Comparison of ENCODE assay signal across 15 mouse cellular contexts in the genomic region with DNA sequence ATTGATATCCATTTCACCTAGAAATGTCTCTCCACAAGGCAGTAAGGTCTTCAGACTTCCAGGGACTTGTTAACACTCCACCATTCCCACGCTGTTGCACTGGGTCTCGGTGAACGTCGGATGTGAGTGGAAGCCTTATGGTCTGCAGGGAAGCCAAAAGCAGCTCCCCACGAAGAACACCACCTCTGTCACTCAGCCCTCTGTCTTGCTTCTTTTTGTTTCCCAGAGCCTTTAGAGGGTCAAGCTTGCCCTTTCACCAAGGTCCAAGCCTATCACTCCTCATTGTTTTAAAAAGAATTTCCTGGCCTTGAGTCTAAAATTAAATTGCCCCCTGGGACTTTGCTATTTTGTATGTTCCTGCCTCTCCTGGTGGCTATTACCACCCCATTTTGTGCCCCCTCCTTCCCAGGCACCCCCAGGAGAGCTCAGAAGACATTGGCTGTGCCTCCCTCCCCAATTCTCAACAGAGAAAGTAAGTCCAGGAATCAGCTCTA. TPM values are rescaled to one million over a fixed set of nuclear protein-coding genes. Genes with fewer than 3 reads are reported as not detected.
DNase-seq lines count a peak whose midpoint lies in the region; ATAC-seq and TF ChIP-seq lines count a peak whose summit lies in the region.
"Had no signal": no experiment of that assay in that cellular context is flagged by ENCODE, and none has a peak within 500 bp of the region (broad histone marks: within the 10 kb centered on the region; RNA-seq: fewer than 3 reads in every experiment).

No protein-coding gene starts in this region.

- intact Hi-C loops in heart, postnatal 36 days (cut with DNase I), result loop anchor here (2.0 kb wide), 1 partner anchor 18 kb away; no protein-coding TSS in a partner anchor

- H3K4me3 ChIP-seq in heart, embryonic 11.5 days (ENCODE audit: low read depth, low read length), result no peak overlapping the region
- no peak overlapping the region for H3K4me3 ChIP-seq in liver, adult 2 months (ENCODE audit: insufficient read depth, low read depth, low read length)
- H3K4me3 ChIP-seq in liver, embryonic 11.5 days (ENCODE audit: low read depth, low read length), result no peak overlapping the region
- no peak overlapping the region for H3K4me3 ChIP-seq in brown adipose tissue, adult 24 weeks (ENCODE audit: insufficient read depth, low read depth, low read length)
- no peak overlapping the region for H3K4me3 ChIP-seq in heart, embryonic 14.5 days (ENCODE audit: control insufficient read depth in 1 of 2, insufficient read depth in 1 of 2, low read depth in 1 of 2, low read length in 2 of 2)
- no peak overlapping the region for H3K4me3 ChIP-seq in hindbrain, embryonic 12.5 days
- no peak overlapping the region for H3K4me3 ChIP-seq in limb, embryonic 10.5 days
- H3K4me3 ChIP-seq: embryonic facial prominence, embryonic 13.5 days; megakaryocyte, embryonic 14.5 days; midbrain, embryonic 15.5 days had no signal

- H3K79me2 ChIP-seq in liver, adult 2 months (ENCODE audit: control insufficient read depth, insufficient read depth, low read length), result 0 out of 2 replicates have a peak, but pooled peaks cover 2% of the 10 kb centered on the region

- no peak for TF ChIP-seq CTCF in liver, adult 2 months (IDR thresholded peaks at IDR 0.05; ENCODE audit: low read depth, low read length)

- no peak overlapping the region for H3K9ac ChIP-seq in heart, embryonic 11.5 days (ENCODE audit: low read depth, low read length)
- H3K9ac ChIP-seq in liver, adult 2 months (ENCODE audit: low read depth, low read length), result no peak overlapping the region
- H3K9ac ChIP-seq in liver, embryonic 11.5 days (ENCODE audit: low read depth, low read length), result no peak overlapping the region
- H3K9ac ChIP-seq in heart, embryonic 14.5 days (ENCODE audit: low read length), result no peak overlapping the region
- H3K9ac ChIP-seq in hindbrain, embryonic 12.5 days, result no peak overlapping the region
- H3K9ac ChIP-seq: embryonic facial prominence, embryonic 13.5 days; lung, embryonic 14.5 days; midbrain, embryonic 15.5 days had no signal

- H3K27me3 ChIP-seq in heart, embryonic 11.5 days (ENCODE audit: control insufficient read depth, insufficient read depth, low read length), result no peaks in the 10 kb centered on the region
- no peaks in the 10 kb centered on the region for H3K27me3 ChIP-seq in liver, adult 2 months (ENCODE audit: control insufficient read depth, insufficient read depth, low read length)
- H3K27me3 ChIP-seq in liver, embryonic 11.5 days (replicated peaks; ENCODE audit: control insufficient read depth, insufficient read depth, low read length), result no peaks in the 10 kb centered on the region
- H3K27me3 ChIP-seq in heart, embryonic 14.5 days (ENCODE audit: control insufficient read depth, insufficient read depth, low read length), result no peaks in the 10 kb centered on the region
- H3K27me3 ChIP-seq in hindbrain, embryonic 12.5 days, result peaks cover 2% of the 10 kb centered on the region; the same call in 1 of the 2 replicates
- H3K27me3 ChIP-seq in limb, embryonic 10.5 days (ENCODE audit: low read depth, poor library complexity, severe bottlenecking), result no peaks in the 10 kb centered on the region
- H3K27me3 ChIP-seq: embryonic facial prominence, embryonic 13.5 days; midbrain, embryonic 15.5 days had no signal

- H3K36me3 ChIP-seq in heart, embryonic 11.5 days (ENCODE audit: control insufficient read depth, insufficient read depth, low read length), result no peaks in the 10 kb centered on the region
- no peaks in the 10 kb centered on the region for H3K36me3 ChIP-seq in liver, adult 2 months (ENCODE audit: control insufficient read depth, insufficient read depth, low read length)
- H3K36me3 ChIP-seq in liver, embryonic 11.5 days (ENCODE audit: control insufficient read depth, insufficient read depth, low read length), result no peaks in the 10 kb centered on the region
- H3K36me3 ChIP-seq in heart, embryonic 14.5 days (ENCODE audit: control insufficient read depth, insufficient read depth, low read length), result no peaks in the 10 kb centered on the region
- no peaks in the 10 kb centered on the region for H3K36me3 ChIP-seq in hindbrain, embryonic 12.5 days
- no peaks in the 10 kb centered on the region for H3K36me3 ChIP-seq in limb, embryonic 10.5 days
- H3K36me3 ChIP-seq: embryonic facial prominence, embryonic 13.5 days; midbrain, embryonic 15.5 days had no signal

- WGBS in heart, embryonic 11.5 days (ENCODE audit: insufficient replicate concordance), result 70% methylated on average over 5 of the region's 5 CpGs
- WGBS in liver, adult 2 months, result 58% methylated on average over 5 of the region's 5 CpGs
- 79% methylated on average over 5 of the region's 5 CpGs for WGBS in liver, embryonic 11.5 days
- 55% methylated on average over 5 of the region's 5 CpGs for WGBS in heart, embryonic 14.5 days
- 70% methylated on average over 5 of the region's 5 CpGs for WGBS in hindbrain, embryonic 12.5 days
- WGBS in limb, embryonic 10.5 days, result 82% methylated on average over 5 of the region's 5 CpGs

- H3K4me2 ChIP-seq in heart, embryonic 11.5 days, result no peak overlapping the region
- H3K4me2 ChIP-seq in liver, embryonic 11.5 days, result no peak overlapping the region
- no peak overlapping the region for H3K4me2 ChIP-seq in heart, embryonic 14.5 days (ENCODE audit: low read length)
- H3K4me2 ChIP-seq in hindbrain, embryonic 12.5 days (replicated peaks), result no peak overlapping the region
- H3K4me2 ChIP-seq: embryonic facial prominence, embryonic 13.5 days; lung, embryonic 14.5 days; midbrain, embryonic 15.5 days had no signal

- H3K4me1 ChIP-seq in heart, embryonic 11.5 days (ENCODE audit: control insufficient read depth, insufficient read depth, low read length), result peaks cover 9% of the 10 kb centered on the region; the same call in 1 of the 2 replicates
- no peaks in the 10 kb centered on the region; the same call in 1 of the 2 replicates for H3K4me1 ChIP-seq in liver, adult 2 months (ENCODE audit: control insufficient read depth, insufficient read depth, low read length)
- H3K4me1 ChIP-seq in liver, embryonic 11.5 days (replicated peaks; ENCODE audit: control insufficient read depth, insufficient read depth, low read length), result no peaks in the 10 kb centered on the region
- peaks cover 22% of the 10 kb centered on the region for H3K4me1 ChIP-seq in brown adipose tissue, adult 24 weeks (ENCODE audit: control insufficient read depth, insufficient read depth, insufficient read length, low read length)
- H3K4me1 ChIP-seq in heart, embryonic 14.5 days (ENCODE audit: control insufficient read depth in 2 of 2, insufficient read depth in 2 of 2, low read length in 2 of 2), result peaks cover 5 to 9% of the 10 kb centered on the region in 2 experiments; a peak in 3 of 4 replicates
- no peaks in the 10 kb centered on the region for H3K4me1 ChIP-seq in hindbrain, embryonic 12.5 days
- H3K4me1 ChIP-seq in limb, embryonic 10.5 days, result peaks cover 17% of the 10 kb centered on the region
- H3K4me1 ChIP-seq: embryonic facial prominence, embryonic 13.5 days; midbrain, embryonic 15.5 days had no signal

- no peak for DNase-seq in heart, postnatal 36 days
- no peak for DNase-seq in liver, adult 2 months (ENCODE audit: extremely low read depth, low read depth, low spot score)
- DNase-seq in liver, embryonic 11.5 days (ENCODE audit: low spot score), result no peak
- DNase-seq in limb, embryonic 10.5 days (ENCODE audit: low spot score), result no peak
- DNase-seq: cerebellum, adult 2 months; thymus, postnatal 36 days had no signal

- H3K27ac ChIP-seq in heart, embryonic 11.5 days (ENCODE audit: low read depth, low read length), result peak overlapping the region; percentile 29; the same call in 1 of the 2 replicates
- H3K27ac ChIP-seq in liver, adult 2 months (replicated peaks; ENCODE audit: insufficient read depth, low read depth, low read length), result peak overlapping the region; percentile 81
- no peak overlapping the region for H3K27ac ChIP-seq in liver, embryonic 11.5 days (ENCODE audit: low read depth, low read length)
- peak overlapping the region; percentile 99 for H3K27ac ChIP-seq in brown adipose tissue, adult 24 weeks (replicated peaks; ENCODE audit: low read depth, low read length)
- peak overlapping the region; percentile 44 to 48; a peak in 1 of 4 replicates for H3K27ac ChIP-seq in heart, embryonic 14.5 days (replicated peaks in 1 of 2; ENCODE audit: control insufficient read depth in 1 of 2, insufficient read depth in 1 of 2, low read depth in 2 of 2, low read length in 2 of 2)
- H3K27ac ChIP-seq in hindbrain, embryonic 12.5 days, result no peak overlapping the region
- no peak overlapping the region; the same call in 1 of the 2 replicates for H3K27ac ChIP-seq in limb, embryonic 10.5 days
- H3K27ac ChIP-seq: midbrain, embryonic 15.5 days had no signal

- ATAC-seq in heart, embryonic 11.5 days (replicated peaks; ENCODE audit: insufficient number of reproducible peaks, low FRiP score, low TSS enrichment), result no peak
- ATAC-seq in liver, embryonic 11.5 days (replicated peaks; ENCODE audit: low FRiP score), result no peak
- ATAC-seq in heart, embryonic 14.5 days (ENCODE audit: insufficient number of reproducible peaks, insufficient read depth, low FRiP score, low read depth), result no peak
- no peak for ATAC-seq in hindbrain, embryonic 12.5 days (ENCODE audit: low FRiP score)
- ATAC-seq: forebrain, embryonic 16.5 days; midbrain, embryonic 15.5 days had no signal

- H3K9me3 ChIP-seq in heart, embryonic 11.5 days (replicated peaks; ENCODE audit: control insufficient read depth, low read length), result no peaks in the 10 kb centered on the region
- no peaks in the 10 kb centered on the region for H3K9me3 ChIP-seq in liver, embryonic 11.5 days (ENCODE audit: control insufficient read depth, low read length)
- H3K9me3 ChIP-seq in heart, embryonic 14.5 days (ENCODE audit: control insufficient read depth, low read length), result no peaks in the 10 kb centered on the region
- no peaks in the 10 kb centered on the region for H3K9me3 ChIP-seq in hindbrain, embryonic 12.5 days (replicated peaks)
- H3K9me3 ChIP-seq in limb, embryonic 10.5 days (replicated peaks), result no peaks in the 10 kb centered on the region
- H3K9me3 ChIP-seq: embryonic facial prominence, embryonic 13.5 days; midbrain, embryonic 15.5 days had no signal

- no peak for TF ChIP-seq POLR2A in liver, adult 2 months (IDR thresholded peaks at IDR 0.05; ENCODE audit: extremely low read depth, insufficient read depth, low read length)

RNA-seq across cellular contexts. Expression of a gene that starts 20.4 kb away (rescaled TPM):
- polyA plus RNA-seq in heart, embryonic 11.5 days (2014; fragmentation: Nextera tagmentation; extraction: Ambion mirVana), result 38.3 and 53.0 TPM in 2 replicates
- total RNA-seq in heart, postnatal 36 days (2021), result 10 to 100 TPM; 53.5 to 65.4 TPM
- 18.8 and 20.1 TPM in 2 replicates for total RNA-seq in liver, adult 2 months (2014; rRNA removed)
- 5.1 and 7.6 TPM in 2 replicates for polyA plus RNA-seq in liver, adult 2 months (2012; rRNA removed)
- polyA plus RNA-seq in liver, embryonic 11.5 days (2014; fragmentation: Nextera tagmentation; extraction: Ambion mirVana), result 31.4 and 35.8 TPM in 2 replicates
- 13.4 and 18.7 TPM in 2 replicates for polyA plus RNA-seq in brown adipose tissue, adult 24 weeks (2012; ENCODE audit: insufficient read depth, insufficient read length, missing spikeins)
- 44.1 and 47.0 TPM in 2 replicates for polyA plus RNA-seq in heart, embryonic 14.5 days (2014; fragmentation: Nextera tagmentation; extraction: Ambion mirVana)
- polyA plus RNA-seq in hindbrain, embryonic 12.5 days (2016; fragmentation: Nextera tagmentation; extraction: Ambion mirVana), result 35.7 and 38.5 TPM in 2 replicates
- 50.1 and 50.3 TPM in 2 replicates for polyA plus RNA-seq in limb, embryonic 10.5 days (2016; fragmentation: Nextera tagmentation; extraction: Ambion mirVana)

Comparison
In these comparisons a context has a peak if more than half of its experiments do, and no peak if none do; other contexts are left out.
1. H3K27ac ChIP-seq: peak in heart, embryonic 11.5 days (single experiment), liver, adult 2 months (single experiment), brown adipose tissue, adult 24 weeks (single experiment) and heart, embryonic 14.5 days (2 of 2); none in liver, embryonic 11.5 days (single experiment), hindbrain, embryonic 12.5 days (single experiment) and limb, embryonic 10.5 days (single experiment).